Comparison of ENCODE assay signal across 17 mouse cellular contexts in the genomic region with DNA sequence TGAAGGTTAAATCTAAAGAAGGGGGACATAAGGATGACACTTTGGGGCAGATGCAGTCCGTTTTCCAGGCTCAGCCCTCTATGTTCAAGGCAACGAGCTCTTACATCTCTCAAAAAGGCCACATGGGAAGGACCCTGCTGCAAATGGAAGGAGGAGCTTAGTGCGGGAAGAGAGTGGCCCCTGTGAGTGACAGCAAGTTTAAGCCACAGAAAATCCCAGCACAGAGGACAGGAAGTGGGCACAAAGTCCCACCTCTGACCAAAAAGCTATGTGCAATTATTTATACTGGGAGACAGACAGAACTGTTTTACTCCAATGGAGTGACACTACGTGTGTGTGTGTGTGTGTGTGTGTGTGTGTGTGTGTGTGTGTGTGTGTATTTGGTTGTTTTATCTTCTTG.
"Had no signal": no experiment of that assay in that cellular context is flagged by ENCODE, and none has a peak within 500 bp of the region (broad histone marks: within the 10 kb centered on the region; RNA-seq: fewer than 3 reads in every experiment).

No protein-coding gene starts in this region.

- H3K4me3 ChIP-seq: liver, embryonic 13.5 days; liver, embryonic 15.5 days; lung, embryonic 15.5 days; megakaryocyte, embryonic 14.5 days; midbrain, embryonic 13.5 days; midbrain, embryonic 15.5 days; neural tube, embryonic 12.5 days; stomach, embryonic 15.5 days had no signal

- H3K4me2 ChIP-seq: liver, embryonic 13.5 days; liver, embryonic 15.5 days; lung, embryonic 15.5 days; midbrain, embryonic 11.5 days; midbrain, embryonic 13.5 days; midbrain, embryonic 15.5 days; neural tube, embryonic 12.5 days; stomach, embryonic 15.5 days had no signal

- H3K9ac ChIP-seq: liver, embryonic 13.5 days; liver, embryonic 15.5 days; liver, postnatal 0 days; lung, embryonic 15.5 days; midbrain, embryonic 13.5 days; midbrain, embryonic 15.5 days; neural tube, embryonic 12.5 days; stomach, embryonic 15.5 days had no signal

- DNase-seq: liver, embryonic 13.5 days; liver, postnatal 0 days; lung, postnatal 10 days; lung, postnatal 36 days; right cerebral cortex, postnatal 14 days; thymus, adult 2 months; thymus, postnatal 36 days had no signal

- H3K36me3 ChIP-seq: liver, embryonic 13.5 days; liver, embryonic 15.5 days; lung, embryonic 15.5 days; midbrain, embryonic 13.5 days; midbrain, embryonic 15.5 days; neural tube, embryonic 12.5 days; stomach, embryonic 15.5 days had no signal

- H3K4me1 ChIP-seq: liver, embryonic 13.5 days; liver, embryonic 15.5 days; lung, embryonic 15.5 days; megakaryocyte, embryonic 14.5 days; neural tube, embryonic 12.5 days; stomach, embryonic 15.5 days had no signal

- H3K27ac ChIP-seq: liver, embryonic 13.5 days; liver, embryonic 15.5 days; lung, embryonic 15.5 days; macrophage; midbrain, embryonic 13.5 days; midbrain, embryonic 15.5 days; neural tube, embryonic 12.5 days; stomach, embryonic 15.5 days; stomach, postnatal 0 days had no signal

- H3K9me3 ChIP-seq: liver, embryonic 13.5 days; liver, embryonic 15.5 days; lung, embryonic 15.5 days; midbrain, embryonic 13.5 days; midbrain, embryonic 15.5 days; neural tube, embryonic 12.5 days; stomach, embryonic 15.5 days had no signal

- ATAC-seq: liver, postnatal 0 days; midbrain, embryonic 13.5 days; midbrain, embryonic 15.5 days had no signal

- H3K27me3 ChIP-seq: liver, embryonic 15.5 days; midbrain, embryonic 13.5 days; midbrain, embryonic 15.5 days; neural tube, embryonic 12.5 days; stomach, embryonic 15.5 days had no signal
